Mouse (Mus musculus) midbrain, embryonic 10.5 days (tissue): ENCODE measurements at regions not wholly inside any gene's neighbourhood (a gene's known extent, or its start where the extent isn't known, plus 50 kb on each side); places are given as distances from the start of the nearest gene placed in this dataset.

Experiments used
- DNase-seq: peaks from one replicate; pipeline ENCODE4 v3.0.0-alpha.2; 2017; ENCODE audit warnings: low spot score
- H3K27ac ChIP-seq: fragments of 300-500 bp; sonication (generic); replicated peaks from 2 replicates; pipeline ENCODE4 v1.5.1; 2016; ENCODE audit warnings: mild to moderate bottlenecking
- H3K27me3 ChIP-seq: fragments of 300-500 bp; sonication (generic); 2 replicates; pipeline ENCODE4 v1.6.1; 2016; ENCODE audit warnings: low read depth, mild to moderate bottlenecking; ENCODE audit not compliant: poor library complexity, severe bottlenecking
- H3K36me3 ChIP-seq: fragments of 300-500 bp; sonication (generic); 2 replicates; pipeline ENCODE4 v1.6.1; 2016; ENCODE audit warnings: mild to moderate bottlenecking, moderate library complexity
- H3K4me1 ChIP-seq: fragments of 300-500 bp; sonication (generic); 2 replicates; pipeline ENCODE4 v1.6.1; 2016
- H3K4me3 ChIP-seq: fragments of 300-500 bp; sonication (generic); 2 replicates; pipeline ENCODE4 v1.5.1; 2016; ENCODE audit warnings: mild to moderate bottlenecking, moderate library complexity
- H3K9me3 ChIP-seq: fragments of 300-500 bp; sonication (generic); replicated peaks from 2 replicates; pipeline ENCODE4 v1.6.1; 2016; ENCODE audit warnings: mild to moderate bottlenecking
- WGBS: fragments of 180-500 bp; shearing (Covaris S2); methylation state at CpG from one replicate; pipeline ENCODE4 v1.1.7; 2016; 5-methylcytosine and 5-hydroxymethylcytosine counted together

DNA sequence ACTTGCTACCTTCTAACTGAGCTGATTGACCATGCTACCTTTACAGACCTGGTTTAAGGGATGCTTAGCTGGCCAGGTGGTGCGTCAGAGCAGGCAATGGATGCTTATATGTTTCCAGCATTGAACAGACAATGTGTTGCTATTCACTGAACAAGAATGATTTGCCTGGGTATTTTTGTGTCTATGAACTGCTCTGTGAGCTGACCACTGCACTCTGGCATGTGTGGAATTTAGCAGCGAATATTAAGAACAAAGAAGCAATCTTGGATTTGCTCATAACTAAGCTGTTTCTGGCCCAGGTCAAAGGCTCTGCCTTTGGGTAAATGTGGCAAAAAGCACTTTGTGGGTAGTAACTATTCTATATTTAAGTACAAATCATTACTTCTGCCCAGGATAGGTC lies 58.3 kb upstream of the Ccdc39 start:
- Histone ChIP-seq H3K9me3 (no peaks in the 10 kb centered on the region), H3K4me1 (peaks cover 3% of the 10 kb centered on the region), H3K36me3 (no peaks in the 10 kb centered on the region), H3K4me3 (no peak overlapping the region), H3K27ac (no peak overlapping the region), H3K27me3 (no peaks in the 10 kb centered on the region; the same call in 1 of the 2 replicates)
- no peak for DNase-seq
- WGBS = 86% methylated on average over 2 of the region's 2 CpGs

DNA sequence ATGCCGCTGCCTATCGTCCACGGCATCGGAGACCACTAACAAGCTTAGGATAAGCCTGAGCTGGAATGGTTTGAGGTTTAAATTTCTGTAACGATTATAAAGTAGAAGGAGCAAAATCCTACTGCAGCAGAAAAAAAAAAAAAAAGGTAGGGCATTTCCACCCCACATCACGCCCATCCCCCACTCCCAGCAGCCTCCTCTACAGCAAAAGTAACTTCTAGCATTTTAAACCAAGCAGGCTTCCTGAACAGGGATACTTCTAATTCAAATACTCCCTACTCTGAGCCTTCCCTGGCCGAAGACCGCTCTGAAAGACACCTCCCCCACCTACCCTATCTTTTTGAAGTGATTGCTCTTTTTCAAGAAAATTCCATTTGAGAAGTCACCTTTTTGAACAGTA lies 59.2 kb upstream of the Ccdc39 start:
- Histone ChIP-seq H3K27me3 (no peaks in the 10 kb centered on the region; the same call in 1 of the 2 replicates), H3K36me3 (no peaks in the 10 kb centered on the region), H3K9me3 (no peaks in the 10 kb centered on the region), H3K4me3 (no peak overlapping the region), H3K27ac (no peak overlapping the region), H3K4me1 (peaks cover 3% of the 10 kb centered on the region)
- 86% methylated on average over 8 of the region's 8 CpGs for WGBS
- DNase-seq = no peak

DNA sequence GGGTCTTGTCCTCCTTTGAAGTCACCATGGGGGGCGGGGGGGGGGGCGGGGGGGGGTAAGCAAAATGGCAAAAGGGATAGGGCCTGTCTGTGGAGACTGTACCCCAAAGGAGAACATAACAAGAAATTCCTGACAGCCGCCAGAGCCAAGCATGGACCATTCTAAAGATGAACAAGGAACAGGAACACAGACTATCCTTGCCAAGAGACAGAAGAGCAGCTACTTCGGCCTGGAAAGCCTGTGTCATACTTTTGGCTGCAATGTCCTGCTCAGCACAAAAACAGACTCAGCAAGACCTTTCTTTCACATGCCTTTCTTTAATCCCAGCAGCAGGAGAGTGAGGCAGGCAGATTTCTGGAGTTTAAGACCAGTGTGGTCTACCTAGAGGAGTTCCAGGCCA lies 59.7 kb upstream of the Ccdc39 start:
- Histone ChIP-seq H3K36me3 (no peaks in the 10 kb centered on the region), H3K9me3 (no peaks in the 10 kb centered on the region), H3K4me1 (peaks cover 3% of the 10 kb centered on the region), H3K4me3 (no peak overlapping the region), H3K27ac (no peak overlapping the region), H3K27me3 (no peaks in the 10 kb centered on the region; the same call in 1 of the 2 replicates)
- WGBS = 46% methylated on average over 4 of the region's 4 CpGs
- DNase-seq = no peak

DNA sequence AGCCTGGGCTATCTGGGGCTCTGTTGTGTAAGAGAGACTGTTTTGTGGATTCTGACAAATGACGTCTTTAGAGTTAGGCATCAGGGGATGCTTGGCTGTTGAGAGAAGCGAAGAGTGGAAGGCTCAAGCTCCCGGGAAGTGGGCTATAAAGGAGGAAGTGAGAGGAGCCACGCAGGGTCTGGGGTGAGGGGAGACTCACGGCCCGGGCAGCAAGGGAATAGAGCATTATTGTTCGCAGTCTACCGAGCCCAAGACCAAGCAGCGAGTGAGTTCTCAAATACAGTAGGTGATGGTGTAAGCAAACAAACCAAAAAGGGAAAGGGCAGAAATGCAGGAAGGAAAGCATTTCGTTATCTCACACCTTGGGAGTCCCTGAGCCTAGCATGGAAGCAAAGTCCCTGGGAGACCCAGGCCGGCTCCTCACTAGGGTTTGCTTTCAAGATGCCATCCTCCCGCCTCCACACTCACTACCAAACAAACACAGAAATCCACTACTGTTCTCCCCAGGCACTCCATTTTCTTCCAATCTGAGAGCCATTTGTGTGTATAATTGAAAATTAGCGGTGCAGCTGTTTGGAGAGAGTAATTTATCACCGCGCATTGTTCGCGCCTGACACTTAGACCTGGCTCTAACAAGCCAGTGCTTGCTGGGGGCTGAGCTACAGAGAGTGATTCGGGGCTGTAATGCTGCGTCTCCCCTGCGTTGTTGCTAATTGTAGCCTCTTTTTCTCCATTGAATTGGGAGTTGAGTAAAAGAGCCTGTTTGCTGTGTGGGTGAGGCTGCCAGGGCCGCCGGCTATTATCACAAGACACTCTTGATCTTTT lies 61.0 kb upstream of the Ccdc39 start:
- H3K4me1 ChIP-seq = peaks cover 3% of the 10 kb centered on the region
- WGBS = 67% methylated on average over 22 of the region's 22 CpGs
- no peak overlapping the region; the same call in 1 of the 2 replicates for H3K27ac ChIP-seq
- H3K27me3 ChIP-seq = no peaks in the 10 kb centered on the region; the same call in 1 of the 2 replicates
- H3K4me3 ChIP-seq = no peak overlapping the region
- H3K9me3 ChIP-seq = no peaks in the 10 kb centered on the region
- DNase-seq = no peak
- no peaks in the 10 kb centered on the region for H3K36me3 ChIP-seq

DNA sequence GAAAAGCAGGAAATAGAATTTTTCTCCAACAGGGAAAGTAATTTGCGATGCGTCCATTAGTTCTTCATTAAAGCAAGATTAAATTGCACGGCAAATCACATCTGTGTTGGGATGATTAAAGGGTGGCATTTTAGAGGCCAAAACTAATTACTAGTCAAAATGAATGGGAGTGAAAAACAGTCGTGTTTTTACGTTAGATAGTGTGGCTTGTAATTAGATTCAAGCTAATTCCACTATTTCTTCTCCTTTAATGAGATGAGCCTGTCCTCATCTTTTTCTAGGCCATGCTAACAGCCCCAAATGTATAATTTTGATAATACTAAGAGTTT lies 61.5 kb upstream of the Ccdc39 start:
- no peaks in the 10 kb centered on the region for H3K36me3 ChIP-seq
- H3K4me1 ChIP-seq = peaks cover 3% of the 10 kb centered on the region
- no peak overlapping the region for H3K4me3 ChIP-seq
- no peak overlapping the region for H3K27ac ChIP-seq
- no peaks in the 10 kb centered on the region; the same call in 1 of the 2 replicates for H3K27me3 ChIP-seq
- no peak for DNase-seq
- H3K9me3 ChIP-seq = no peaks in the 10 kb centered on the region
- 67% methylated on average over 5 of the region's 5 CpGs for WGBS

DNA sequence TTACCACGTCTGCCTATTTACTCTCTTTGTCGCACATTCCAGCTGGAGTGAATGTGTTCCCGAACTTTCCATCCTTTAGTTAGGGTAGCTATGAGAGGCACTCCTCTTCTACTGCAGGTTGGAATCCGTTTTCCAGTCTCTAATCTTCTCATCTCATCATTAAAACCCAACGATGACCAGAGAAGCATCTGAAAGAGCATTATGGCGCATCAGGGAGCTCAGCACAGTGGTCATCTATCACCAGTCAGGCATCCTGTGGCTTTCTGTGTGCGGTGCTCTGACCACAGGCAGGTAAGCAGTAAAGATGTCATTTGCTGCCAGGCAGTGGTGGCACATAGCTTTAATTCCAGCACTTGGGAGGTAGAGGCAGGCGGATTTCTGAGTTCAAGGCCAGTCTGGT lies 63.0 kb upstream of the Ccdc39 start:
- H3K27me3 ChIP-seq = no peaks in the 10 kb centered on the region; the same call in 1 of the 2 replicates
- no peaks in the 10 kb centered on the region for H3K36me3 ChIP-seq
- no peak for DNase-seq
- no peak overlapping the region for H3K4me3 ChIP-seq
- no peaks in the 10 kb centered on the region for H3K9me3 ChIP-seq
- no peak overlapping the region for H3K27ac ChIP-seq
- WGBS = 90% methylated on average over 8 of the region's 8 CpGs
- peaks cover 3% of the 10 kb centered on the region for H3K4me1 ChIP-seq

DNA sequence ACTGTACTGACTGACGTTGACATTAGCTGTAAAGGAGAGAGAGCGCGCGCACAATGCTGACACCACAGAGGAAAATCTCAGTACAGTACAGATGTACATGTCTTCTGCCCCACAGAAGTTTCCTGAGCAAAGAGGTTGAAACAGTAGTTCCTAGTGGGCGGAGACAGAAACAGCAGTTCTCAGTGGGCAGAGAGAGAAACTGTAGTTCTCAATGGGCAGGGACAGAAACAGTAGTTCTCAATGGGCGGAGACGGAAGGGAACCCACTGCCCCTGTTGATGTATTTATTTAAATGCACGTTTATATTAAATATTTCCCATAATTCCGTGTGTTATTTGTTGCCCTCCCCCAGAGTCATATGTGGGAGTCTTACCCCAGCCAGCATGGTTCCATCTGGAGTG lies 67.4 kb upstream of the Ccdc39 start:
- H3K27ac ChIP-seq = no peak overlapping the region
- H3K27me3 ChIP-seq = no peaks in the 10 kb centered on the region
- 87% methylated on average over 9 of the region's 9 CpGs for WGBS
- H3K9me3 ChIP-seq = no peaks in the 10 kb centered on the region
- no peaks in the 10 kb centered on the region for H3K4me1 ChIP-seq
- no peak for DNase-seq
- H3K4me3 ChIP-seq = no peak overlapping the region
- no peaks in the 10 kb centered on the region for H3K36me3 ChIP-seq

DNA sequence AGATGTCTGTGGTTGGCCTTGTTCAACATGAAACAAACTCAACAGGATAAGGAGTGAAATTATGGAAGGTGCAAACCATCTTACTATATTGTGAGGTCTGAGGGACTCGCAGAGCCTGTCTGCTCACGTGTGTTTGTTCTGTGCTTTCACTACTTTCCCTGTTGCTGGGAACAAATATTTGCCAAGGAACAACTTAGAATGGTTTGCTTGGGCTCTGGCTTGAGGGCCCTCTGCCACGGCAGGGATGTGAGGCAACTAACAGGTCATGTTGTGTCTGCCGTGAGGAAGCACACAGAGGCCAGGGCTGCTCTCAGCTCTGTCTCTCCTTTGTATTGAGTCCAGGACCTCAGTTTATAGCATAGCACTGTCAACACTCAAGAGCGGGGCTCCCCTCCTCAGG lies 69.4 kb upstream of the Ccdc39 start:
- Histone ChIP-seq H3K27me3 (no peaks in the 10 kb centered on the region), H3K36me3 (no peaks in the 10 kb centered on the region), H3K9me3 (no peaks in the 10 kb centered on the region), H3K27ac (no peak overlapping the region), H3K4me3 (no peak overlapping the region), H3K4me1 (no peaks in the 10 kb centered on the region)
- no peak for DNase-seq
- 87% methylated on average over 5 of the region's 5 CpGs for WGBS

DNA sequence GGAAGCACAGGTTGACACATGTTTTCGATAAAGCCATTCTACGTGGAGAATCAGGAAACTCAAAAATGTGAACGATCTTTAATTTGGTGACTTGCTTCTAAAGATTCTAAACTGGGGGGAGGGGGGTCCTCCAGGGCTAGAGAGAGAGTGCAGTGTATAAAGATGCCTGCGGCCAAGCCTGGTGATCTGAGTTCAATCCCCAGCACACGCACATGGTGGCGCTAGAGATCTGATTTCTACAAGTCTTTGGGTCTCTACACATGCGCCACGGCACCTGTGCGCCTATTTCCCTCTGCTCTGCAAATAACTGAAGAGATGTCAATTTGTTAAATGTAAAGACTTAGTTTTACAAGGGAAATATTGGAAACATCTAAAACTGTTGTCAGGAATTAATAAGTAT lies 70.3 kb upstream of the Ccdc39 start:
- H3K4me3 ChIP-seq = no peak overlapping the region
- H3K4me1 ChIP-seq = no peaks in the 10 kb centered on the region
- no peaks in the 10 kb centered on the region for H3K27me3 ChIP-seq
- H3K36me3 ChIP-seq = no peaks in the 10 kb centered on the region
- no peaks in the 10 kb centered on the region for H3K9me3 ChIP-seq
- DNase-seq = no peak
- 69% methylated on average over 9 of the region's 9 CpGs for WGBS
- no peak overlapping the region for H3K27ac ChIP-seq

DNA sequence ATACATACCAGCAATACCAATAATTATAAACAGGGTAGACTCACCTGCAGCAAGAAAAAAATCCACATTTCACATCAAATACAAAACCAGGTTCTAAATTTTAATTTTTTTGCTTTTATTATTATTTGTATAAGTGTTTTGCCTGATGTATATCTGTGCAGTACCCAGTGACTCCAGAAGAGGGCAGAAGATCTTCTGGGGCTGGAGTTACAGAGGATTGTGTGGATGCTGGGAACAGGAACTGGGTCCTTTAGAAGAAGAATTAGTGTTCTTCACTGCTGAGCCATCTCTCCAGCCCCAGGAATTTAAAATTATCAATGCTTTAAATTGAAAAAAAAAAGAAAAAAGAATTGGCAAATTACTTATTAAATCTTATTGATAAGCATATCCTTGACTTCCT lies 71.7 kb upstream of the Ccdc39 start:
- Histone ChIP-seq H3K27ac (no peak overlapping the region), H3K4me1 (no peaks in the 10 kb centered on the region), H3K36me3 (no peaks in the 10 kb centered on the region), H3K9me3 (no peaks in the 10 kb centered on the region), H3K4me3 (no peak overlapping the region), H3K27me3 (no peaks in the 10 kb centered on the region)
- no peak for DNase-seq

DNA sequence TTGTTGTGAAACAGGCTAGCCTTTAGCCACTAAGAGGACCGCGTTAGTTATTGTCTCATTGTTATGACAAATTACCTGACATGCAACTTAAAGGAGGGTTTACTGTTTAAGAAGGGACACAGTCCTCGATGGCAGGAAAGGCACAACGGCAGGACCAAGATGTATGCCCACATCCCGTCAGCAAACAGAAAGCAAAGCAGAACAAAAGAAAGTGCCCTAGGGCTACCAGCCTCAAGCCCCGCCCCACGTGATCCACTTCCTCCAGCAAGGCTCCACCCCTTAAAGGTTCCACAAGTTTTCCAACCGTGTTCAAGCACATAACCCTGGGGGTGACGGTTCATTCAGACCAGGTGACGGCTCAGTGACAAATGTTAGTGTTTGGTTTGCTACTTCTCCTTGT lies 72.2 kb upstream of the Ccdc39 start:
- Histone ChIP-seq H3K4me3 (no peak overlapping the region), H3K27me3 (no peaks in the 10 kb centered on the region), H3K4me1 (no peaks in the 10 kb centered on the region), H3K36me3 (no peaks in the 10 kb centered on the region), H3K27ac (no peak overlapping the region), H3K9me3 (no peaks in the 10 kb centered on the region)
- no peak for DNase-seq
- 85% methylated on average over 10 of the region's 10 CpGs for WGBS

DNA sequence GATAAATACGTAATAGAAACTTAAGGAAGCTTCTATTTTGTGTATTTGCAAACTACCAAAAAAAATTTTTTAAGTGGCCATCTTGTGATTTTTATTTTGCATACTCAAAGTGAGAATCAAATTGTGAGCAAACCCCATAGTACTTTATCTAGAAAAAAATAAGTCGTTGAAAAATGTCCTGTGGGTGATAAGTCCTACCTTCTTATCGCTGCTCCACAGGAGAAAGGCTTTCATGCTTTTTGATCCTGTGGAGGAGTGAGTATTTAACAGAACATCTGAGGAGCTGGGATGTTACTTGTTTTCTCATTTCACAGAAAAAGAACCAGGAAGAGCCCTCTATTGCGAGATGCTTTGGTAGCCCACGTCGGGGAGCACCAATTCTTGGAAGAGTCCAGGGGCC lies 72.7 kb upstream of the Ccdc39 start:
- Histone ChIP-seq H3K4me3 (no peak overlapping the region), H3K36me3 (no peaks in the 10 kb centered on the region), H3K27ac (no peak overlapping the region), H3K9me3 (no peaks in the 10 kb centered on the region), H3K27me3 (no peaks in the 10 kb centered on the region), H3K4me1 (no peaks in the 10 kb centered on the region)
- 91% methylated on average over 6 of the region's 6 CpGs for WGBS
- no peak for DNase-seq

DNA sequence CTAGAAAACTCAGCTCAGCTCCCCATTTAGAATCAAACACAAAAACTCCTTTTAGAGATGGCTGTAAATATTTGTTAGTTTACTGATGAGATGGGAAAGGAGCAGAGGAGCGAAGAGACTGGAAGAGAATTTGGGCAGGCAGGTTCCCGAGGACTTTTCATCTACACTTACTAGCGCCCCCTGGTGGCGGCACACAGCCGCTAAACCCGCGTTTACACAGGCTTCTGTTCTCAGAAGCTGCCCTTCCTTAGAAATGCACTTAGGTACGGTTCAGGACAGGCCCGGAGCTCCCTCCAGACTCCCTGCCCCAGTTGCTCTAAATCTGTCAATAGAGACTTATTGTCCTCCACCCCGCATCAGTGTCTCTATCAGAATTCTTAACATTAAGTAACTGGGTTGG lies 74.7 kb upstream of the Ccdc39 start:
- Histone ChIP-seq H3K27me3 (no peaks in the 10 kb centered on the region), H3K9me3 (no peaks in the 10 kb centered on the region), H3K4me3 (no peak overlapping the region), H3K27ac (no peak overlapping the region), H3K4me1 (no peaks in the 10 kb centered on the region), H3K36me3 (no peaks in the 10 kb centered on the region)
- peak; percentile 77 for DNase-seq
- 11% methylated on average over 10 of the region's 10 CpGs for WGBS

DNA sequence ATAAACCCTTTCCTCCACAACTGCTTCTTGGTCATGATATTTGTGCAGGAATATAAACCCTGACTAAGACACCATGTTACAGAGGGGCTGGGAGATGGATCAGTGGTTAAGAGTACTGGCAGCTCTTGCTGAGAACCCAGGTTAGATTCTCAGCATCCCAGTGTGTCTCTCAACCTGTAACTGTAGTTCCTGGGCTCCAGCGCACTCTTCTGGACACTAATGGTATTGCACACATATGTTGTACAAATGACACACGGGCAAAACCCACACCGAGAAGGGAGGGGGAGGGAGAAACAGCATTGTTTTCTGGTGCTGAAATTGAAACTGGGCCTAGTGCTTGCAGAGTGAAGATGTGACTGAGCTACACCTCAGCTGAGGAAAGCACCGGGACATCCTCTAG lies 81.0 kb upstream of the Ccdc39 start:
- Histone ChIP-seq H3K27me3 (no peaks in the 10 kb centered on the region), H3K9me3 (0 out of 2 replicates have a peak, but pooled peaks cover 4% of the 10 kb centered on the region), H3K4me1 (no peaks in the 10 kb centered on the region), H3K27ac (no peak overlapping the region), H3K36me3 (no peaks in the 10 kb centered on the region), H3K4me3 (no peak overlapping the region)
- WGBS = 84% methylated on average over 4 of the region's 4 CpGs
- DNase-seq = peak; percentile 9
